Mouse (Mus musculus): Measurements from ENCODE around the gene Klhl11. TPM values are rescaled to one million over a fixed set of nuclear protein-coding genes. Genes with fewer than 3 reads are reported as not detected.

Gene Klhl11
- polyA plus RNA-seq, 1 experiment, result not detected

GRCm38 (mm10) chr11:100484461-100484860 lies 11.9 kb upstream of the Klhl11 start:
- Histone ChIP-seq H3K4me3 (ENCODE audit: insufficient read depth, low read depth, low read length) (no peak overlapping the region), H3K4me1 (ENCODE audit: control insufficient read depth, insufficient read depth, low read length) (no peaks in the 10 kb centered on the region), H3K27ac (ENCODE audit: insufficient read depth, low read depth, low read length) (no peak overlapping the region)
- TF ChIP-seq CTCF (IDR thresholded peaks at IDR 0.05; ENCODE audit: insufficient read depth, low read depth, low read length), result no peak
- TF ChIP-seq POLR2A (IDR thresholded peaks at IDR 0.05; ENCODE audit: insufficient read depth, low read depth, low read length), result no peak
- 96% methylated on average over 3 of the region's 3 CpGs for WGBS

GRCm38 (mm10) chr11:100479152-100479551 lies 6.6 kb upstream of the Klhl11 start:
- TF ChIP-seq POLR2A (IDR thresholded peaks at IDR 0.05; ENCODE audit: insufficient read depth, low read depth, low read length) (no peak), CTCF (IDR thresholded peaks at IDR 0.05; ENCODE audit: insufficient read depth, low read depth, low read length) (no peak)
- Histone ChIP-seq H3K4me3 (ENCODE audit: insufficient read depth, low read depth, low read length) (no peak overlapping the region), H3K4me1 (ENCODE audit: control insufficient read depth, insufficient read depth, low read length) (no peaks in the 10 kb centered on the region), H3K27ac (ENCODE audit: insufficient read depth, low read depth, low read length) (no peak overlapping the region)
- 81% methylated on average over 7 of the region's 7 CpGs for WGBS

GRCm38 (mm10) chr11:100476281-100476680 lies 3.7 kb upstream of the Klhl11 start:
- H3K4me1 ChIP-seq (ENCODE audit: control insufficient read depth, insufficient read depth, low read length), result no peaks in the 10 kb centered on the region
- no peak overlapping the region for H3K27ac ChIP-seq (ENCODE audit: insufficient read depth, low read depth, low read length)
- H3K4me3 ChIP-seq (ENCODE audit: insufficient read depth, low read depth, low read length), result no peak overlapping the region
- TF ChIP-seq POLR2A (IDR thresholded peaks at IDR 0.05; ENCODE audit: insufficient read depth, low read depth, low read length) (no peak), CTCF (IDR thresholded peaks at IDR 0.05; ENCODE audit: insufficient read depth, low read depth, low read length) (no peak)
- 98% methylated on average over 5 of the region's 5 CpGs for WGBS

GRCm38 (mm10) chr11:100472935-100473295 lies 374 bp upstream of the Klhl11 start:
- H3K4me1 ChIP-seq (ENCODE audit: control insufficient read depth, insufficient read depth, low read length), result peaks cover 2% of the 10 kb centered on the region; the same call in 1 of the 2 replicates
- WGBS, result 36% methylated on average over 5 of the region's 5 CpGs
- no peak overlapping the region for H3K27ac ChIP-seq (ENCODE audit: insufficient read depth, low read depth, low read length)

GRCm38 (mm10) chr11:100471352-100472196 lies 967 bp downstream of the Klhl11 start:
- Histone ChIP-seq H3K4me3 (ENCODE audit: insufficient read depth, low read depth, low read length) (peak overlapping the region; percentile 69), H3K27ac (ENCODE audit: insufficient read depth, low read depth, low read length) (peak overlapping the region; percentile 5; the same call in 1 of the 2 replicates), H3K4me1 (ENCODE audit: control insufficient read depth, insufficient read depth, low read length) (peaks cover 2% of the 10 kb centered on the region; the same call in 1 of the 2 replicates)
- 2% methylated on average over 30 of the region's 30 CpGs for WGBS
- TF ChIP-seq CTCF (IDR thresholded peaks at IDR 0.05; ENCODE audit: insufficient read depth, low read depth, low read length), result no peak

More at GRCm38 (mm10) chr11:100472935-100473295, 374 bp upstream of the Klhl11 start:
- no peak for TF ChIP-seq CTCF (IDR thresholded peaks at IDR 0.05; ENCODE audit: insufficient read depth, low read depth, low read length)
- no peak for TF ChIP-seq POLR2A (IDR thresholded peaks at IDR 0.05; ENCODE audit: insufficient read depth, low read depth, low read length)
- H3K4me3 ChIP-seq (ENCODE audit: insufficient read depth, low read depth, low read length), result no peak overlapping the region

- H3K4me3 ChIP-seq (ENCODE audit: insufficient read depth, low read depth, low read length), result no peak overlapping the region
- peaks cover 4% of the 10 kb centered on the region; the same call in 1 of the 2 replicates for H3K4me1 ChIP-seq (ENCODE audit: control insufficient read depth, insufficient read depth, low read length)
- no peak overlapping the region for H3K27ac ChIP-seq (ENCODE audit: insufficient read depth, low read depth, low read length)
- WGBS, result 63% methylated on average over 1 of the region's 1 CpGs
- TF ChIP-seq CTCF (IDR thresholded peaks at IDR 0.05; ENCODE audit: insufficient read depth, low read depth, low read length) (no peak), POLR2A (IDR thresholded peaks at IDR 0.05; ENCODE audit: insufficient read depth, low read depth, low read length) (no peak)
Measured at GRCm38 (mm10) chr11:100465833-100466232, 6.7 kb downstream of the Klhl11 start.

- TF ChIP-seq POLR2A (IDR thresholded peaks at IDR 0.05; ENCODE audit: insufficient read depth, low read depth, low read length) (no peak), CTCF (IDR thresholded peaks at IDR 0.05; ENCODE audit: insufficient read depth, low read depth, low read length) (no peak)
- Histone ChIP-seq H3K4me1 (ENCODE audit: control insufficient read depth, insufficient read depth, low read length) (peaks cover 3% of the 10 kb centered on the region; the same call in 1 of the 2 replicates), H3K4me3 (ENCODE audit: insufficient read depth, low read depth, low read length) (no peak overlapping the region), H3K27ac (ENCODE audit: insufficient read depth, low read depth, low read length) (no peak overlapping the region)
- WGBS, result 92% methylated on average over 1 of the region's 1 CpGs
Measured at GRCm38 (mm10) chr11:100465229-100465792, 7.2 kb downstream of the Klhl11 start.

GRCm38 (mm10) chr11:100462699-100463098 lies 9.8 kb downstream of the Klhl11 start:
- H3K27ac ChIP-seq (ENCODE audit: insufficient read depth, low read depth, low read length), result no peak overlapping the region
- peaks cover 3% of the 10 kb centered on the region; the same call in 1 of the 2 replicates for H3K4me1 ChIP-seq (ENCODE audit: control insufficient read depth, insufficient read depth, low read length)
- 71% methylated on average over 10 of the region's 10 CpGs for WGBS
- no peak overlapping the region for H3K4me3 ChIP-seq (ENCODE audit: insufficient read depth, low read depth, low read length)
- no peak for TF ChIP-seq CTCF (IDR thresholded peaks at IDR 0.05; ENCODE audit: insufficient read depth, low read depth, low read length)
- no peak for TF ChIP-seq POLR2A (IDR thresholded peaks at IDR 0.05; ENCODE audit: insufficient read depth, low read depth, low read length)

- 82% methylated on average over 5 of the region's 5 CpGs for WGBS
- no peak for TF ChIP-seq POLR2A (IDR thresholded peaks at IDR 0.05; ENCODE audit: insufficient read depth, low read depth, low read length)
- no peak for TF ChIP-seq CTCF (IDR thresholded peaks at IDR 0.05; ENCODE audit: insufficient read depth, low read depth, low read length)
- H3K4me3 ChIP-seq (ENCODE audit: insufficient read depth, low read depth, low read length), result no peak overlapping the region
- no peak overlapping the region for H3K27ac ChIP-seq (ENCODE audit: insufficient read depth, low read depth, low read length)
- H3K4me1 ChIP-seq (ENCODE audit: control insufficient read depth, insufficient read depth, low read length), result peaks cover 1% of the 10 kb centered on the region; the same call in 1 of the 2 replicates
Measured at GRCm38 (mm10) chr11:100457711-100458110, 14.8 kb downstream of the Klhl11 start.
